Mouse (Mus musculus): ENCODE results near the gene Pola2. TPM values are rescaled to one million over a fixed set of nuclear protein-coding genes. Genes with fewer than 3 reads are reported as not detected.
A peak's percentile ranks its signal among the peaks of the same experiment; 100 is the strongest.

Gene Pola2
- polyA plus RNA-seq, 1 experiment from 2014 or later: 20.1 TPM

DNA sequence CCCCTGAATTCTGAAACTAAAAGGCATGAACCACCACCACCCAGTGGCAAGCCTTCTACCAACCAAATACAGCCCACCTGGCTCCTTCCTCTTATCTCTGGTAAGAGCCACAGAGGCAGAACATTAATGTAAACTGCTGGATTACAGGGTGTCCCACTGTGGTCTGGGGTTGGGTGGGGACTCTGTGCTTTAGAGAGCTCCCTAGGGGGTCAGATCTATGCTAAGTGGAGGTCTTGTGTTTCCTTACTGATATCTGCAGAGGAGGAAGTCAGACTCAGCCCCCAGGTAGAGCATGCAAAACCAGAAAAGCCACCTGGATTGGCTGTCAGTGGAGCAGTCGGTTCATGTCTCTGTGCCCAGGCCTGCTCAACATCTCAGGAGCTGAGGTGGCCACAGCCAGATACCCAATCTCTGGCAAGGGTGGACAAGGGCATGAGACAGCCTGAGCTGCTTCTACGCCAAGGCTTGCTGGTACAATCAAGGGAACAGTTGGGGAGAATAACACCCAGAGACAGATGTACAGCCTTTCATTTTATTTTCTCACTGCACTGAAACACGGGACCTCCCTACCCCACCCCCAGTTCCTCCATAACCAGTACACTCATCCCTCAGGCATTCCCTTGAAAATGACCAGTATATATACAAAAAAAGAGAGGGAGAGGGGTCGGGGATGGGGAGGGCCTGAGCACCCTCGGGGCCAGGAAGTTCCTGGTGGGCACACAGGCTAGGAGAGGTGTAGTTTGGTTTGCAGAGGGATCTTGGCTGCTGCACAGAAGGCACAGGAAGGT is 24.2 kb upstream of the Pola2 start:
- Histone ChIP-seq H3K4me3 (ENCODE audit: inconsistent target) (no peak overlapping the region), H3K79me2 (ENCODE audit: inconsistent target) (no peaks in the 10 kb centered on the region), H3K36me3 (ENCODE audit: inconsistent target) (peaks cover 17% of the 10 kb centered on the region), H3K27ac (no peak overlapping the region)
- 38% methylated on average over 5 of the region's 5 CpGs for WGBS (ENCODE audit: missing documents)

DNA sequence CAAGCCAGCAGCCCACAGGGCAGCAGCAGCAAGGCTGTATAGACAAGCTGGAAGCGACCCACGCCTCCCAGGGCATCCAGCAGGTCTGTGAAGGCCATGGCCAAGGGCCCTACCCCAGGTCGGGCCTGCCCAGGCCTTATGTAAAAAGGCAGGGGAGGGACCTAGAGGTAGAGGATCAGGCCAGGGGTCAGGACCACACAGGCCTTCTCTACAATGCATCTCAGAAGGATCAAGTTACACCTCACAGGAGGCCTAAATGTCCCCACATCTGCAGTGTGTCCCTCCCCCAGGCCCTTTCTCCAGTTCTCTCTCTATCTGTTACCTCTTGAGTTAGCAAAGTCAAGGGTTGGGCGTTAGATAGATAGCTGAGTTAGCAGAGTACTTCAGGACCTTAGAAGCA is 22.0 kb upstream of the Pola2 start, which contains the start of gene Slc22a20:
Gene Slc22a20, minus strand, starts transcription at position 101 of the 400 bp plus-strand sequence.
- Histone ChIP-seq H3K4me3 (ENCODE audit: inconsistent target) (no peak within 1 kb of the TSS), H3K27ac (no peak within 1 kb of the TSS), H3K79me2 (ENCODE audit: inconsistent target) (no peaks in the 10 kb centered on the region), H3K36me3 (ENCODE audit: inconsistent target) (0 out of 2 replicates have a peak, but pooled peaks cover under 1% of the 10 kb centered on the region)
- 95% methylated on average over 4 of the region's 4 CpGs for WGBS (ENCODE audit: missing documents)

DNA sequence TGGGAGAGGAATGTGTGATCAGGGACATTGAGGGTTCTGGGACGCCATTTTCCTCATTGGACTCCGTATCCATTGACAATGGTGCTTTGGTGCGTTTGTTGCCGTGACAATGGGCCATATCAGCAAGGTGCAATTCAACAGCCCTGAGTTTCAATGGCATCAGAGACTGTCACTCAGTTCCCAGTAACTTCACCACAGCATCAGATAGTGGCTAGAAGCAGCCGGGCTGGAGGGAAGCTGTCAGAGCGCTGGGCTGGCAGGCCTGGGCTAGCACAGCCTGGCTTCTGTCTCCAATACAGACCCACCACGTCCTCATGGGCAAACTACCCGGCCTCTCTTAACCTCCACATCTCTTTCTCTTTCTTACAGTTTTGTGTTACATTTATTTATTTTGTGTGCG is 16.5 kb upstream of the Pola2 start:
- 84% methylated on average over 9 of the region's 9 CpGs for WGBS (ENCODE audit: missing documents)
- Histone ChIP-seq H3K36me3 (ENCODE audit: inconsistent target) (no peaks in the 10 kb centered on the region), H3K4me3 (ENCODE audit: inconsistent target) (no peak overlapping the region), H3K27ac (no peak overlapping the region), H3K79me2 (ENCODE audit: inconsistent target) (no peaks in the 10 kb centered on the region)

DNA sequence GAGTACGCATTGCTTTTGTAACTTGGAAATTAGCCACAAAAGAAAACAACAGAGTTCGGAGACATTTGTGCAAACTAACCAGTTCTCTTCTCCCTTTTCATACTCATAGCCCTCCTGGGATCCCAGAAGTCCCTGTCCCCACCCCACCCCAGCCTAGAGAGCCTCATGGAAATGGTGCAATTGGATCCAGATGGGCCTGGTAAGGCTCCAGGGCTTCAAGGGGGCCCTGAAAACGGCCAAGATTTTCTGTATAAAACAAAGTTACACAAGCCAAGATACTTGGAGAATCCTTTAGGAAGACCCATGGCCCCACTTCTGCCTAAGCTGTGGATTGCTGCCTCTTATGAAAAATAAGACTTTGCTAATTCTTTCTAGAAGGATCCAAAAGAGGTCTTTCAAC is 13.7 kb upstream of the Pola2 start:
- Histone ChIP-seq H3K27ac (no peak overlapping the region), H3K36me3 (ENCODE audit: inconsistent target) (no peaks in the 10 kb centered on the region), H3K79me2 (ENCODE audit: inconsistent target) (no peaks in the 10 kb centered on the region), H3K4me3 (ENCODE audit: inconsistent target) (no peak overlapping the region)
- WGBS (ENCODE audit: missing documents): 85% methylated on average over 3 of the region's 3 CpGs

DNA sequence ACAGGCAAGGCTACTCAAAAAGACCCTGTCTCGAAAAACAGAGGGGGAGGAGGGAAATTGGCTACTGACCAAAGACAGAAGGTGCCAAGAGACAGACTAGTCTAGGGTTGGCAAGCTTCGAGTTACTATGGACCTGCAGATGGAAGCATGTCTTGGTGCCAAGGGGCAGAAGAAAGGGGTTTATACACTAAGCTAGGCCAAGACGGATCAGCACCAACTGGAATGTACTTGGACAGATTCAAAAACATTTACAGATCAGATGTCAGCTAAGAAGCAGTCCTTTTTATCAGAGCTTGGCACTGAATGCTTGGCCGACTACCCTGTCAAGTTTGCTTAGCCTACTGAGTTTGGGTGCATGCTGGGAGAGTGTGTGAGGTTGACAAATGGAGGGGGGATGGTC is 11.7 kb upstream of the Pola2 start:
- Histone ChIP-seq H3K36me3 (ENCODE audit: inconsistent target) (no peaks in the 10 kb centered on the region), H3K79me2 (ENCODE audit: inconsistent target) (no peaks in the 10 kb centered on the region), H3K4me3 (ENCODE audit: inconsistent target) (no peak overlapping the region), H3K27ac (no peak overlapping the region)
- 90% methylated on average over 4 of the region's 4 CpGs for WGBS (ENCODE audit: missing documents)

DNA sequence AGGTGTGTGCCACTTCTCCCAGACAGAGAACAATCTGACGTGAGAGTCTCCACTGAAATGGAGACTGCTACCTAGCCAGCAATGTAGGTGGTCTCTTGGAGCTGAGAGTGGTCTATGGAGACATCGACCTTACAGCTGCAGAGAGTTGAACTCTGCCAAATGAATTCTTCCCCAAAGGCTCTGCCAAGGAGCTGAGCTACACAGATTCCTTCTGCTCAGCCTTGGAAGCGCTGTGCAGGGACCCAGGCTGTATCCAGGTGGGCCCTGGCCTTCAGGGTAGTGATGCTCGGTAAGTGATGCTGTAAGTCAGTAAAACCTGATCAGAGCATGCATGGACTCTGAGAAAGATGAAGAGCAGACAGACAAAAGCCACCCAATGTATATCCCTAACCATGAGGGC is 11.1 kb upstream of the Pola2 start:
- 85% methylated on average over 4 of the region's 4 CpGs for WGBS (ENCODE audit: missing documents)

DNA sequence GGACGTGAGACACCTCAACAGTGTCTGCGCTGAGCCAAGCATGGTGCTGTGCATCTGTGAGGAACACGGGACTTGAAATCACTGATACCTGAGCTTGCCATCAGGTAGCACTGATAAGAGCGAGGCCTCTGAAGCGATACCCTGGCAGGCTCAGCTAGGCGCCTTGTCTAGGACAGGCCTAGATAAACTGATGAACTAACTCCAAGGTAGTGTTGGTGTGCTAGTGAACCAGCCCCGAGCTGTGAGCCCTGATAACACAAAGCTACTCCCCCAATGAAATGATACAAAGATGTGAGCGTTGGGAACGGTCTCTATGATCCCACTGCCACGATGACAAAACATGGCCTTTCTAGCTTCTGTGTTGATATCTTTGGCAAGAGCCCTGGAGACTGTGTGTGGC is 3.7 kb upstream of the Pola2 start:
- Histone ChIP-seq H3K79me2 (ENCODE audit: inconsistent target) (peaks cover 11% of the 10 kb centered on the region), H3K4me3 (ENCODE audit: inconsistent target) (no peak overlapping the region), H3K27ac (no peak overlapping the region), H3K36me3 (ENCODE audit: inconsistent target) (no peaks in the 10 kb centered on the region)
- 95% methylated on average over 10 of the region's 10 CpGs for WGBS (ENCODE audit: missing documents)

More for the DNA sequence above, 11.1 kb upstream of the Pola2 start:
- H3K79me2 ChIP-seq (ENCODE audit: inconsistent target): no peaks in the 10 kb centered on the region
- no peak overlapping the region for H3K4me3 ChIP-seq (ENCODE audit: inconsistent target)
- no peaks in the 10 kb centered on the region for H3K36me3 ChIP-seq (ENCODE audit: inconsistent target)
- no peak overlapping the region for H3K27ac ChIP-seq

DNA sequence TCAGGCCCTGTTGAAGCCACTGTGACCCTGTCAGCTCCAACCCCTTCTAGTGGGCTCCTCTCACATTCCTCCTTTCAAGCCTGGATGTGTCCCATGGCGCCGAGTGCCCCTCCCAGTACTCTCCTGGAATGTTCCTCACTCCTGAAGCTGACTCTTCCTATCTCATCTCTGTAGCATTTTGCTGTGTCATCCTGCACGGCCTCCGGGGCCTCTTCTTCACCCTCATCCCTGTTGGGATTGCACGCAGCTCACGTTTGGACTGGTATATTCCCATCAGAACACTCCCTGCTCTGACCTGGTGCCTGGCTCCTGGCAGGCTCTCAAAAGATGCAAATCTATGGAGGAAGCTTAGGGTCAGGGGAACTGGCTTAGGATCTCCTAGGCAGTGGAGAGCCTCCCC is 2.8 kb upstream of the Pola2 start:
- peaks cover 20% of the 10 kb centered on the region for H3K79me2 ChIP-seq (ENCODE audit: inconsistent target)
- WGBS (ENCODE audit: missing documents): 78% methylated on average over 6 of the region's 6 CpGs
- H3K36me3 ChIP-seq (ENCODE audit: inconsistent target): no peaks in the 10 kb centered on the region
- no peak overlapping the region for H3K27ac ChIP-seq
- no peak overlapping the region for H3K4me3 ChIP-seq (ENCODE audit: inconsistent target)

DNA sequence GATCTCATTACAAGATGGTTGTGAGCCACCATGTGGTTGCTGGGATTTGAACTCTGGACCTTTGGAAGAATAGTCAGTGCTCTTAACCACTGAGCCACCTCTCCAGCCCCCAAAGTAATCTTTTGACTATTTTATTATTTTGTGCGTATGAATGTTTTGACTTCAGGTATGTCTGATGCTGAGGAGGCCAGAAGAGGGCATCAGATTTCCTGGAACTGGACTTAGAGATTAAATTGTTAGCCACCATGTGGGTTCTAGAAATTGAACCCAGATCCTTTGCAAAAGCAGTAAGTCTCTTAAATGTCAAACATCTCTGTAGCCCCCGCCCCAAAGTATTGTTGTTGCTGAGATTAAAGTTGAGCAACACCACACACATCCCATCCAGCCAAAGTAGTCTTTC is 1.9 kb upstream of the Pola2 start:
- Histone ChIP-seq H3K36me3 (ENCODE audit: inconsistent target) (no peaks in the 10 kb centered on the region), H3K4me3 (ENCODE audit: inconsistent target) (no peak overlapping the region), H3K27ac (no peak overlapping the region), H3K79me2 (ENCODE audit: inconsistent target) (peaks cover 29% of the 10 kb centered on the region)
- 100% methylated on average over 2 of the region's 2 CpGs for WGBS (ENCODE audit: missing documents)

DNA sequence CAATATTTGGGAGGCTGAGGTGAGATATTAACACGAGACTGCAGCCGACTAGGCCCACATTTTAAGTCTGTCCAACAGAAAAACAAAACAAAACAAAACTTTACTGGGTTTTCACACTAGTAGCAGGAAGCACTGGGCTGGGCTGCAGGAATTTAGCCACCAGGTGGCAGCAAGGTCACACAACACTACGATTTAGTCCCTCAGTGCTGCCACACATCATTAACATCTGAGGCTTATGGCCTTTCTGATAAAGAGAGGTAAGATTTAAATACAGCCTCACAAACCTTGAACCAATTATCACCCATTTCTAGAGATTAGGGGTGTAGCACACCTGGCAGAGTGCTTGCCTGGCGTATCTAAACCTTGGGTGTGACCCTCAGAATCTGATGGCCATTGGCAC is 1.3 kb upstream of the Pola2 start:
- WGBS (ENCODE audit: missing documents): 21% methylated on average over 4 of the region's 4 CpGs
- H3K27ac ChIP-seq: peak overlapping the region; percentile 59; the same call in 1 of the 2 replicates
- no peaks in the 10 kb centered on the region for H3K36me3 ChIP-seq (ENCODE audit: inconsistent target)
- no peak overlapping the region for H3K4me3 ChIP-seq (ENCODE audit: inconsistent target)
- peaks cover 34% of the 10 kb centered on the region for H3K79me2 ChIP-seq (ENCODE audit: inconsistent target)

DNA sequence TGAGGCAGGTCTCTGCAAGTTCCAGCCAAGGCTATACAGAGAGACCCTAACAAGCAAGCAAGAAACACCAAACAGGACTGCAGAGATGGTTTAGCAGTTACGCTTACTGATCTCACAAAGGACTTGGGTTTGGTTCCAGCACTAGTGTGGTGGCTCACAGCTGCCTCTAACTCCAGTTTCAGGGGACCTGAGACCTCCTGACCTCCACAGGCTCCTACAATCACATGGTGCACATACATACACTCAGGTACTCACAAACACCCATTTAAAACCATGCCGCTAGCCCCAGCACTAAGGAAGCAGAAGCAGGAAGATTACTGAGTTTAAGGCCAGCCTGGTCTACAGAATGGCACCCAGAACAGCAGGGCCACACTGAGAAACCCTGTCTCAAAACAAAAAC is 802 bp upstream of the Pola2 start:
- Histone ChIP-seq H3K36me3 (ENCODE audit: inconsistent target) (no peaks in the 10 kb centered on the region), H3K79me2 (ENCODE audit: inconsistent target) (peaks cover 34% of the 10 kb centered on the region), H3K4me3 (ENCODE audit: inconsistent target) (peak overlapping the region; percentile 74), H3K27ac (peak overlapping the region; percentile 59)
- WGBS (ENCODE audit: missing documents): 100% methylated on average over 2 of the region's 2 CpGs

DNA sequence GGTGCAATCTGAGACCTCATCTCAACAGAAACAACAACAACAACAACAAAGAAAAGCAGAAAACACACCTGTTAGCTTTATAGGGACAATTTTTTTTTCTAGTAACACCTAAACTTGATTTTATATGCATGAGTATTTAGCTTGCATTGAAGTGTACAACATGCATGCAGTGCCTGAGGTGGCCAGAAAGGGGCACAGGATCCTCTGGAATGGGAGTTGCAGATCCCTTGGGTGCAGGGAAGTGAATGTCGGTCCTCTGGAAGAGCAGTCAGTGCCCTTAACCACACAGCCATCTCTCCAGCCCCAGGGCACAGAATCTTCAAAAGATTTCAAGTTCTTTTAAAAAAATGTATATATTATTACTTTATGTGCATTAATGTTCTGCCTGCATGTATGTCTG is 1.4 kb downstream of the Pola2 start:
- Histone ChIP-seq H3K4me3 (ENCODE audit: inconsistent target) (peak overlapping the region; percentile 74), H3K27ac (no peak overlapping the region), H3K36me3 (ENCODE audit: inconsistent target) (peaks cover 15% of the 10 kb centered on the region; the same call in 1 of the 2 replicates), H3K79me2 (ENCODE audit: inconsistent target) (peaks cover 34% of the 10 kb centered on the region)
- WGBS (ENCODE audit: missing documents): 25% methylated on average over 1 of the region's 1 CpGs

DNA sequence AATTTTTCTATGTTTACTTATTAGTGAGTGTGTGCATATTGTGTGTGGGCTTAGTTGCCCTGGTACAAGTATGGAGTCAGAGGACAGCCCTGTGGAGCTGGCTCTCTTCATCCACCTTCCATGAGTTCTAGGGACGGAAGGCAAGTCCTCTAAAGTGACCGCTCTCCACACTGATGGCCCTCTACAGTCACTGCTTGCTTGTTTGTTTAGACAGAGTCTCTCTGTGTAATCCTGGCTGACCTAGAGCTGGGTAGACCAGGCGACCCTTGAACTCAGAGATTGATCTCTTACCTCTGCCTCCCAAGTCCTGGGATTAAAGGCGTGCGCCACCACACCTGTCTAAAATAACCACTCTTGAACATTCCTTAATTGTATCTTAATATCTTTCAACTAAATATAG is 6.6 kb downstream of the Pola2 start:
- Histone ChIP-seq H3K79me2 (ENCODE audit: inconsistent target) (peaks cover 20% of the 10 kb centered on the region), H3K4me3 (ENCODE audit: inconsistent target) (no peak overlapping the region), H3K27ac (no peak overlapping the region), H3K36me3 (ENCODE audit: inconsistent target) (peaks cover 24% of the 10 kb centered on the region; the same call in 1 of the 2 replicates)
- WGBS (ENCODE audit: missing documents): 97% methylated on average over 5 of the region's 5 CpGs

DNA sequence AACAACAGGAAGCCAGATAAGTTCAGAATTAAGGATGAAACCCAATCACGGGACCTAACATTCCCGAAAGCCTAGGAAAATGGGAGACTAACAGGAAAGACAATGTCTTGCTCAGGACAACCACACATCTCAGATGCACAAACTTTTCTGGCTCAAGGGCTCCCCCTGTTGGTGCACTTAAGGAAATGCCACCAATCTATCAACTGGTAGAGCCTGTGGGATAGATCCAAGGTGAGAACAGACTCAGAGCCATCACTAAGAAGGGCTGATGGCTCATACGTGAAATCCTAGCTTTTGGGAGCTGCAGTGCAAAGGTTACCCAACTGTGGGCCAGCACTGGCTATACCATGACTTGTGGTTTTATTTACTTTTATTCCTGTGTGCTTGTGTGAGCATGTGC is 7.3 kb downstream of the Pola2 start:
- Histone ChIP-seq H3K4me3 (ENCODE audit: inconsistent target) (no peak overlapping the region), H3K27ac (no peak overlapping the region), H3K79me2 (ENCODE audit: inconsistent target) (peaks cover 13% of the 10 kb centered on the region), H3K36me3 (ENCODE audit: inconsistent target) (peaks cover 24% of the 10 kb centered on the region; the same call in 1 of the 2 replicates)
- 37% methylated on average over 3 of the region's 3 CpGs for WGBS (ENCODE audit: missing documents)

DNA sequence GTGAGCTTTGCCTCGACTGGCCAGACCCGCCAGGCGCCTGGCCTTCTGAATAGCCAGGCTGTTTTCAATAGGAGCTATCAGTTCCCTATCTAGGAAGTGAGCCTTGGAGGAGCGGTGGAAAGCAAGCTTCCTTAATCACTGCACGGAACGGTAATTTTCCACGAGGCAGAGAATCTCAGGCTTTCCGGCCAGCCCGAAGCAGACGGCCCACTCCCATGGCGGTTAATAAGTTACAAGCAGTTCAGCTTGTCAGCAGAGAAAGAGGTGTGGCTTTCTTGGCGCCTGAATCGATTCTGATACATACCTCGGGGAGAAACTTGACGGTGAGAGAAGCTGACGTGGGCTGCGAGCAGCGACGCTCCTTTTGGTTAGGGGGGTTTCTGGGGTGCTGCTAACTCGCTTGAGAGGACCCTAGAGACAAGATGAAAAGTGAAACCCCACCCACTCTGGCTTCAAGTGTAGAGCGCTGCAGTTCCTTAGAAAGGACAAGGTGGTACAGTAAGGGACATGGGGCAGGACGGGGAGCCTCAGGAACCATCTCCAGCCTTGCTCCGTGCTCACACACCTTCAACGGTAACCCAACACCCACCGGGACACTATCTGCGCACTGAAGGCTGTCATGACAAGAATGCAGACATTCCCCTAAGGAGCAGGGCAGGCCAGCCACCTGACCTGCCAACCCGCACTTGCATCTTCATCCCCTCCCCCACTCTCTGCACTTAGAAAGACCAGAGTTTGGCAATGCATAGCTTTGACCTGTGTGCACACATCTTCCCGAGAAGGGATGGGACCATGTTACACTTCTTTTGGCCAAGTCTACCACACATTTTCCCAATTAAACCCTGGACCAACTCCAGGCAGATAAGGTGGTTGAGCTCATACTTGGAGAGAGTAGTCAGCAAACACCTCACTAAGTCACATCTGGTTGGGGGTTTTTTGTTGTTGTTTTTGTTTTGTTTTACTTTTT is 8.0 kb downstream of the Pola2 start:
- Histone ChIP-seq H3K36me3 (ENCODE audit: inconsistent target) (peaks cover 31% of the 10 kb centered on the region; the same call in 1 of the 2 replicates), H3K4me3 (ENCODE audit: inconsistent target) (no peak overlapping the region), H3K27ac (no peak overlapping the region), H3K79me2 (ENCODE audit: inconsistent target) (peaks cover 6% of the 10 kb centered on the region; the same call in 1 of the 2 replicates)
- WGBS (ENCODE audit: missing documents): 96% methylated on average over 28 of the region's 28 CpGs

Measured in macrophage (primary cell).